Mouse (Mus musculus) gastrocnemius, postnatal 25 days (tissue): ENCODE measurements around the gene Tmem60. TPM values are rescaled to one million over a fixed set of nuclear protein-coding genes. Genes with fewer than 3 reads are reported as not detected.

Source experiments
- DNase-seq: peaks from one replicate; pipeline ENCODE4 v3.0.0; 2022
- long read RNA-seq, 2 experiments: library from polyadenylated mRNA; stranded (forward); transcript quantifications; one replicate each; pipeline ENCODE4 v2.0.0; 2021
- total RNA-seq, 2 experiments: library from RNA; stranded (reverse); gene quantifications; 1 replicate in 1 of 2; 2 replicates in 1 of 2; pipeline ENCODE4 v1.2.3; 2021

Gene Tmem60
- 10 to 100 TPM; 14.5 to 18.0 TPM for total RNA-seq
- long read RNA-seq, experiment 1, transcript Tmem60-201 (2 exons, 1,147 nt): major isoform, 42 of 45 reads
- long read RNA-seq, experiment 1, partial matches to known transcripts: 0 of 45 reads
- long read RNA-seq, experiment 1, other reads (novel, unspliced or antisense): 3 of 45 reads
- long read RNA-seq, experiment 2, transcript Tmem60-201 (2 exons, 1,147 nt): major isoform, 30 of 34 reads
- long read RNA-seq, experiment 2, partial matches to known transcripts: 0 of 34 reads
- long read RNA-seq, experiment 2, other reads (novel, unspliced or antisense): 4 of 34 reads

DNA sequence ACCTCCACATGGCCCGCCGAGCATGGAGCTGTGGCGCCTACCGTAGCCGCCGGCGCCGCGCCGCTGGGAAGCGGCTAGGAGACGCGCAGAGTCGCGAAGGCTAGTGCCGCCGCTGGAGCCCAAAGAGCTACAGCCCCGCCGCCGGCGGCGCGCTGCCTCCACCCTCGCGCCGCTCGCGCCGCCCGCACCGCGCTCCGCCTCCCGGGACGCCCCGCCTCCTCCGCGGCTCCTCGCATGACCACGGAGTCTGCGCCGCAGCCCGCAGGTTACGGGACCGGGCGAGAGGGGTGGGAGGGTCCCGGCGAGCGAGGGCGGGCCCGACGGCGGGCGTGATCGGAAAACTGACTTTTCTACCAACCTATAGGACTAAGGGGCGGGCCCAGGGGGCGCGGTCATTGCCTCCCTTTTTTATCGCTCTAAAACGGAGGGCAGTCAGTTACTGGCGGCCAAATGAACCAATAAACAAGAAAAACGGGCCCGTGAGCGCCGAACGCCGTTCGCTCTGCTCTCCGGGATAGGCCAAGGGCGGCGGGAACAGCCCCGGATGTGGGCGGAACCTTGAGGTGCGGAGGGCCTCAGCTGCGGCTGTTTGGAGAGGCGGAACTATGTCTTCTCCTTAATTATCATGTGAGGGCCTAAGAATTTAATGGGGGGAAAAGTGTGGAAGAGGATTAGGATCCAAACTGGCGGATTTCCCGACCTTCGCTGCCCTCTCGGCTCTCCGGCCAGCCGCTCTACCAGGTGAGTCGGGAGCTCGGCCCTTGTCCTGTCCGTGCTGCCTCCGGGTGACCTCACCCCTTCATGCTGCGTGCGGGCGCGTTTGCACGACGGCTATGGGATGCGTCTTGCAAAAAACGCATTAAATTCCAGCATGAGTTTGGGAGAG lies at the start of gene Tmem60, which contains the start of gene Phtf2:
TSS of gene Tmem60 (plus strand) at position 277 of the 886 bp plus-strand sequence.
TSS of gene Phtf2 (minus strand) at position 210 of the 886 bp plus-strand sequence.
- peak; percentile 100 for DNase-seq

DNA sequence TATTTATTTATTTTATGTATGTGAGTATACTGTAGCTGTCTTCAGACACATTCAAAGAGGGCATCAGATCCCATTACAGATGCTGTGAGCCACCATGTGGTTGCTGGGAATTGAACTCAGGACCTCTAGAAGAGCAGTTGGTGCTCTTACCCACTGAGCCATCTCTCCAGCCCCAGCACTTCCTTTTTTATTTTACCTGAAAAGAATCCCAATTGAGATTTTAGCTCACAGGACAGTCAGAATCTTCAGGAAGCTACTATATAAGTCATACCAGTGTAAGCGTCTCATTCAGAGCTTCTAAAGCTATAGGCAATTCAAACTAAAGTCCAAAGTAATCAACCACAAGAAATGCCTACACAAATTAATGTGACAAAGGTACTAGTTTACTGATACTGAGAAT lies 47.6 kb upstream of the Tmem60 start:
- DNase-seq: no peak

DNA sequence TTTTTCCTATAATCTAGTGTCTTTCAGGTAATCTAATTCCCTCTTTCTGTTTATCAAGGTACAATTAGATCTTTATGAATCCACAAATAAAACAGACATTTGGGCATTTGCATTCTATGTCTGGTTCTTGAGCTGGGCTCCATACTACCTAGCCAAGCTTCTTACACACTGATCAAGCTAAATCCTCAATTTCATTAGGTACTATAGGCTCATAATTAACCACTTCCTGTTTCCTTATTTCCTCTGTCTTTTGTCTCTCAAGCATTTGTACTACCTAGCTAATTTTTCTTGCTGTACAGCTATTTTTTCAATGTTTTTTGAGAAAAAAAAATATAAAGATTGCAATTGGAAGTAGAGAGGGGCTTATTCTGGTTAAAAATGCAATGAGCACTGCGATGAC lies 44.9 kb upstream of the Tmem60 start:
- DNase-seq: no peak

DNA sequence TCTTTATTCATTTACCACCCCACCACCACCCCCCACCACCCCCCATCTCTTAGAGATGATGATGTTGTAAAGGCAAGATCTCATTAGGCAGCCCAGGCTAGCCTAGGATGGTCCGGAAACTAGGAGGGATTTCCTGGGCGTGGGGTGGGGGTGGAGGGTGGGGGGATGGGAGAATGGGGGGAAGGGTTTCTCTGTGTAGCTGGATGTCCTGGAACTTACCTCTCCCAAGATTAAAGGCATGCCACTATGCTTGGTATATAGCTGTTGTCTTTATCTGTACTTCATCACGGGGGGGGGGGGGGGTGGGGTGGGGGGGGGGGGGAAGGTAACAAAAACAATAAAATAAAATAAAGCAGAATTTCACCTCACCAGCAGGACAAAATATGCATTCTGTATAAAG lies 38.6 kb upstream of the Tmem60 start:
- DNase-seq: no peak

DNA sequence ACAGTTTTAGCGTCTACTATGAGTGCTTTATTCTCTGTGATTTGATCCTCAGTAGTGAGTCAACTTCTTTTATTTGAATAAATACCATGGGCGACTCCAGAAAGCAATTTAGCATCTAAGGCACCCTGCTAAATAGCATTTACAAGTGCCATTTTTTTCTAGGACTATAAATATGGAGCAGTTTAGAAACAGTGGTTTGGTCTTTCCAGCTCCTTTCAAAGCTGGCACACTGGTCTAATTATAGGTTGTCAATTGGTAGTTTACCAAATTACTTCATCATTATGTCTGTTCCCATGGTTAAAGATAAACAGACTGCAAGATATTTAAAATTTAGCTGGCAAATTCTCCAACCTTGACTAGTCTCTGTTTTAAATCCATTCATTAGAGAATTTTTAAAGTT lies 38.2 kb upstream of the Tmem60 start:
- no peak for DNase-seq

DNA sequence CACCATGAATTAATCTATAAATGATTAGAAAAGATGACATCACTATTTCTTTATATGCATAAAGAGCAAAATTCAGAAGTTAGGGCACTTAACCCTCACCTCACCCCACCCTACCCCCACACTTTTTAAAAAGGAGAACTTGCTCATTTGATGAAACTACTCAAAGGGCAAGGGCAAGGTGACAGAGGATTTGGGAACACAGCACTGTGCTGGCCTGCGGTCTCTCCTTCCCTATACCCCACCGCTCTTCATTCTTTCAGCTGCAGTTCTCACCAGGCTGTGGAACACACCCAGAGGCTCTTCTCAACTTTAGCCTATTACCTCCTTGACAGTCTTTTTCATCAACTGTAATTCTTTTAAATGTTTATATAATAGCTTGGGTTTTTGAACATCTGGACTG lies 35.0 kb upstream of the Tmem60 start:
- DNase-seq: no peak

DNA sequence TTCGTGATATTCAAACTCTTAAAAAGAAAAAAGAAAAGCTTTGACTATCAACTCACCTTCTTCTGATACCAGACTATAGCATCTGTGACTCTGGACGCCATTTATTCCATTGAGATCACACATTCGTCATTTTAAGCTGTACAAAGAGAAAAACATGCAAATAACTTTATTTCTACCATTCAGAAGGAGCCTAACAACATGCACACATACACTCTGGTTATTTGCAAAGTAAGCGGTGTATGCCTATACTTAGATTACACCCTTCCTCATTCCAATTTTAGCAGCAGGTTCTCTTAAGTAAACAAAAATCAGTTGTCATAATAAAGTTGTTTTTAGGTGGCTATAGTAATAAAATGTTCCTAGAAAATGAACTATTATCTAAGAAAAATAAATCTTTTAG lies 26.9 kb upstream of the Tmem60 start:
- DNase-seq: no peak

DNA sequence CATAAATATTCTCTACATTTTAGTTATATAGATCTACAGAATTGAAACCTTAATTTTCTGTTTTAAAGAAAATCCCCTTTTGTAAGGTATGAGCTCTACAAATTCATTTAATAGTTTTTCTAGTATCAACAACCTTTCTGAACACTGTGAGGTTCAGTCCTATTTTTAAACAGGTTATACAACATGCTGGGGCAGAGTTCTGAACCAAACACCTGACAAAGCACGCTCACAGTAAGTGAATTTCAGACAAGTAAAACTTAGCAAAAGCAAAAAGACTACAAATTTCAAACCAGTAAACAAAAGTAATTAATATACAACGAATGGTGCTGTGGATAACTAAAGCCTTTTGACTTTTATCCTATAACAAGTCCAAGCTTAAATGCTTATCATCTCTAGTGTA lies 23.6 kb upstream of the Tmem60 start:
- DNase-seq: no peak

DNA sequence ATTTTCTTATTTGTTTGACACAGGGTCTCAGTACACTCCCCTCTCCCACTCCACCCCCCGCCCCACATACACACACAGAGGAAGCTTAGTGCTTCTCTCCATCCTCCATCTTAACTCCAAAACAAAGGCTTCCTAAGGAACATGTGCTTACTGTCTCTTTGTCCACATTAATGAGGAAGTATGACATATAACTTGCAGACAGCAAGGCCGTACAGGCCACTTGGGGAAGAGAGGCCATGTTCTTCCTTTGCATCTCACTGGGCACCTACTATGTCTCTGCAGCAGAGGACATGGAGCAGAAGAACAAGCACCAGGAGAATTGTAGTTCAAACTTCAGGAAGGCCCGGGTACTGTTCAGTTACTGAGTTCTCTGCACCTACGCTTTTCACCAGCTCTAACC lies 21.4 kb upstream of the Tmem60 start:
- DNase-seq: no peak

DNA sequence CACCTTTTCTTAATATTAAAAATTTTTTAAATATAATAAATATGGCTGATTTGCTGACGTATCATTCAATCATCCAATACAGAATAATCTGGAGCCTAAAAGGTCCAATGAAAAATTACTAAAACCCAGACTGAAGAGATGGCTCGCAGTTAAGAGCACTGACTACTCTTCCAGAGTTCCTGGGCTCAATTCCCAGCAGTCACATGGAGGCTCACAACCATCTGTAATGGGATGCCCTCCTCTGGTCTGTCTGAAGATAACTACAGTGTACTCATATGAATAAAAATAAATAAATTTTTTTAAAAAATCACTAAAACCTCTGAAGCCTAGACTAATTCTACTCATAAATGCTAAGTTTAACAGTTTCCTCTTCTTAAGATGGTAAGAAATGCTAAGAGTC lies 20.1 kb upstream of the Tmem60 start:
- no peak for DNase-seq

DNA sequence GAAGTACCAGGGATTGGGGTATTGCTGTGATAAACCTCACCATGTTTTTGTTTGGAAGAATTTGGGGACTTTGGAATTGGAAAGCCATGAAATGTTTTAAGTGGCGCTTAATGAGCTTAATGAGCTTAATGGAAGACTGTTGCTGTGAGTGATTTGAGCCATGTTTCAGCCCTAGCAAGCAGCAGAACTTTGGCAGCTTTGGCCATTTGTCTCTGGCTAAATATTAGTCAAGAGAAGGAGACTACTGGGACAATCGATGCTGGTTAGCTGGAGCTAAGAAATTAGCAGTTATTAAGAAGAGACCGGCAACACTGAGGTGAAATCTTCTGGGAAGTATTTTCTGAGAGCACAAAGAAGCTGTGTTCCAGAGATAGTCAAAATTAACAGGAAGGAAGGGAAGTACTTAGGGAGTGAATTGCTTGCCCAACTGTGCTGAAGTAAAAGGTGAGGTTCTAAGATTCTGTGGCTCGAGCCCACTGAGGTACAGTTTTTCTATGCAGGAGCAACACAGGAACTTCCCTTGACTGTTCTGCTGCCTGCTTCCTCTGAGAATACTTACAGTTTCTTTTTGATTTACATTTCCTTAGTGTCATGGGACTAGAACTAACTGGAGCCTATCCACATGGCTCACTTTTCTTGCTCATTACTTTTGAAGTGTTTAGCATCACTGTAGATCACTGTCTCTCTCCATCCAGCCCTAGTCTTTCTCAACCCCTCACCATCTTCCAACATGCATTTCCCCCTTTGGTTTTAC lies 17.6 kb upstream of the Tmem60 start:
- DNase-seq: no peak

DNA sequence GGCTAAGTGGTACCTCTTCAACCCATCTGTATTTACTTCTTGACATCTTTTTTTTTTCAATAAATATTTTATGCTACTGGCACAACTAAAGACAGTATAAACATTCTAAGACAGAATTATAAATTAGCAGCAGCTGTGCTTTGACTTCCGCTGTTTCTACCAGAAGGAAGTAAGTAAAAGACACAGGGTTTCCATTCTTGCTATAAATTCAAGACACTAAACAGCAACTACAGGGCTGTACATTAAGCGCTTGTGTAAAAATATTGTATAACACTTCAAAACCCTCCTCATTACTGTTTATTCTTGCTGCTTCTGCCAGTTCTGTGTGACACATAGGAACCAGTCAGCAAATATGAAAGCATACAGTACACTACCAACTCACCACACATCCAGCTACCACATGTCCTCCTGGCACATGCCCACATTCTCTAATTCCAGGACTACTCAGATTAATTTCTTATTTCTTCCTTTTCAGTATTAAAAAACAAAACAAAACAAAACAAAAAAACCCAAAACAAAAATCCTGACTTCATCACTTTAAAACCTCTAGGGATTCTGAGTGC lies 16.7 kb upstream of the Tmem60 start:
- DNase-seq: no peak

DNA sequence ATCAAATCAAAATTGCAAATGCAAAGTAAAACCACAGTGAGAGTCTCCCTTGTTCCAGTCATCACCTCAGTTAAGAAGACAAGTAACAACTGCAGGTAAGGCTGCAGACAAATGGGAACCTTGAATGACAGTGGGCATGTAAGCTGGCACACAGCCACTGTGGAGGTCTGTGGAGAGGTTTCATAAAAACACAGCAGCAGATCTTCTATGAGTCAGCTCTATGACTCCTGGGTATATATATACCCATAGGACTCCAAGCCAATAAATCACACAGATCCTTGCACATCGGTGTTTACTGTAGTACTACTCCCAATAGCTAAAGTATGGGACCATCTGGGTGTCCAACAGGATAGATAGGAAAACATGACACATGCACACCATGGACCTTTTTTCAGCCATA lies 8.8 kb upstream of the Tmem60 start:
- no peak for DNase-seq

DNA sequence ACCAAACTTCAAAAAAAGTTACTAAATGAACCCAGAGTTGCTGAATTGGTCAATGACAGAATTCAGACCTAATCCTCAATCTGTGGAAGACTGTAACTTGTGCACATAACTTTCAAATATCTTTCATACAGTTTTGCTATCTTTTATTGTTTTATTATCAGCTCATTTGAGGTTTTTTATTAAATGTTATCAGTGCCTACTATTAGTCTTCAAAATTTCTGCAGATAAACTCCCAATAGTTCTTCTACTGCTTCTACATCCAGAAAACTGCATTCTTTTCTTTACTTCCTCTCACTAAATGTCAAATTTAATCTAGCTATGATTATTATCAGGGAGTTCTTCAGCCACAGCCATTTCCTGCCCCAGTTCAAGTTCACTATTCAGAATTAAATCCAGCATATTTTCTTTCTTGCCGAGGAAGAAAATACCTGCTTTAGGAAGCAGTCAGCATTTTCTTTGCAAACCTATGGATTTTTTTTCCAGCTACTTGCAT lies 5.0 kb upstream of the Tmem60 start:
- no peak for DNase-seq

DNA sequence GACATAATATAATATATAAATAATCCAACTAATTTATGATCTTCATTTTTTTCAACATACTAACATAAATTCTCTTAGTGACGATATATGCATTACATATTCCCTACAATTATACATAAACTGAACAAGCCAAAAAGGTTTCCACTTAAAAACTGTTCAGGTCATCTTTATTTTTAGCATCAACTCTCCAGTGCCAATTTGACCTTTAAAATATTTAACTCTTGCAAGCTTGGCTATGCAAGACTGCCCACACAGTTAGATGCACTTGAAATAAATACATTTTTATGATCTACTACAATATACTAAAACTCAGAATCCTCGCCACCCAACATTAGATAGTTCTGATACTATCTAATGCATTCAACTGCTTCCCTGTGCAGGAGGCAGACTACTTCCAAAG lies 1.6 kb upstream of the Tmem60 start:
- no peak for DNase-seq

DNA sequence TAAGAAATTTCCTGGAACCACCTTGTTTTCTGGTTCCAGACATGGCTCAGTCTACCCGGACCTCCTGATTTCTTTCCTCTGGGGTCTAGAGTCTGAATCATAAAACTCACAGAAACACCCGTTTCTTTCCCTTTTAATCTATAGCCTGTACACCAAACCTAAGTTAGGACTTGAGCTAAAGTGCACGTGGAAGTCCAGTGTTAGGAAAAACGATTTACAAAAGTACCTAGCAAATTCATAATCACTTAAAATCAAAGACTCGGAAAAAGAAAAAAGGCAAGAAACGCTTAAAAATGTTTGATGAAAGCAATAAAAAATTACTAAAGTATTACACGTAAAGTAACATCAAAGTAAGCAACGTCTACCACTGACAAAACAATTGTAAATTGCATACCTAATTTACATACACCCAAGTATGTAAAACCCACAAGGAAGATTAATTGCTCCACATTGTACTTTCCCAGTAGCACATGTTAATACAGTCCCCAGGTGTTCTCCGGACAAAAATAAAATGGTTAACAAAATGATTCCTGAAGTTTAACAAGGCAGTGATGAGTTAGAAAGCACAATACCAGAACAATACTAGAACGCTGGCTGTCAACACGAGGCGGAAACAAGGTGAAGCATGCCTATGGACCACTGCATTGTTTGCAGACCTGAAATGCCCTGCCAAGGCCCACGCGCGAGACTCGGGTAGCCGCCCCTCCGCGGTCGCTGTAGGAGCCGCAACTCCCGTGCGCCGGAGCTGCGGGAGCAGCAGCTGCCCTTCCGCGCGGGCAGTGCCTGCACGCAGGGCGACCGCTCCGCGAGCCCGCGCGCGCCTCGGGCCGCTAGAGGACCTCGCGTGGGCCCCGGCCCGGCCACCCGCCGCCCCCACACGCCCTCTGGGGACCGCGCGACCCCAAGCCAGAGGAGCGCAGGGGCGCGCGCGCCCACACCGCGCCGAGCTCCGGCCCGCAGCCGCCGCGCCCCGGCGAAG lies 905 bp upstream of the Tmem60 start:
- DNase-seq: peak; percentile 56

DNA sequence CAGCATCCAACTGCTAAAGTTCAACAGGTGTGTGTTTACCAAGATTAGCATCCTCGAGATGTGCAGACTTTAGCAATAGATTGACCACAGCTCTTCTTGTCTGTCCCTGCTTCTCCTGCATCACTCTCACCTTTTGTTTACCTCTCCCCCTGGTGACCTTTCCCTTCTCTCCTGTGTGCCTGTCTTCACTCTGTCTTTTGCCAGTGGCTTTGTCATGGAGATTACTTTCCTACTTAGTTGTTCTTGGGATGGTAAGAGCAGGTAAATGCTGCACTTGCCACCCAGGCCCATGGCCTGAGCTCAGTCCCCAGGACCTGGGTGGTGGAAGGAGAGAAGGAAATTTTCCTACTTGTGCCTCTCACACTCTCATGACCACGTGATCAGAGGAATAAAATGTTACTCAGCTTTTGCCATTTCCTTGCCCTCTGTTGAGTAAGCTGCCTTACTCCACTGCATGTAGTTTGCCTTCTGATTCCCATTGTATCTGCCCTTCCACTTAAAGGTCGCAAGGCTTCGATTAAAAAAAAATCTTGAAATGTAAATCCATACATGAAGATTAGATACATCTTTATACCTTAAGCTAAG lies 2.1 kb downstream of the Tmem60 start:
- no peak for DNase-seq

DNA sequence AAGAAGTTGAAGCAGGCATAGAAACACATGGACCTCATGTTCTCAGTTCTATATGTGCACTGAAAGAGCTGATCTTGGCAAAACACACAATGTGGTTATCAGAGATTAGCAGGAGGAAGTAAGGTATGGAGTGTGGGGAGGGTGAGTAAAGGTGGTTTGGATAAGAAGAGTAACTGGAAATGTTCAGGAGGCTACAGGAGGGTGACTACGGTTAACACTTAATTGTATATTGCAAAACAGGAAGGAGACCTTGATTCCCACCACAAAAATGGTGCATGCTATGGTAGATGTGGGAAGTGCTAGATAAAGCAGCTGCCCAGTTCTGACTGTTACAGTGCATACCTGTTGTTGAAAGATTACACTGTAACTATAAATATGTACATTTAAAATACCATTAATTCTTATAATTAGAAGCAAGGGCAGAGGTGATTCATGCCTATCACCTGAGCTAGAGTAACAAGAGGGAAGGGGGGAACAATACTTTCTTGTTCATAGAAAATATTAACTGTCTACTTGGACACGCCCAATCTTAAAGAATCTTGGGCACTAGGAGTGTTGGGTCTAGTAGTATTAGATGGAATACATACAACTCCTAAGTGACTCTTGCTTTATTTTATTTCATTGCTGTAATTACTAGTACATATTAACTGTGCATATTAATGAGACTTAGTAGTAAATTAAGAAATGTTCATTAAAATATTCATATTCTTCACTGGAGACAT lies 15.6 kb downstream of the Tmem60 start:
- no peak for DNase-seq

DNA sequence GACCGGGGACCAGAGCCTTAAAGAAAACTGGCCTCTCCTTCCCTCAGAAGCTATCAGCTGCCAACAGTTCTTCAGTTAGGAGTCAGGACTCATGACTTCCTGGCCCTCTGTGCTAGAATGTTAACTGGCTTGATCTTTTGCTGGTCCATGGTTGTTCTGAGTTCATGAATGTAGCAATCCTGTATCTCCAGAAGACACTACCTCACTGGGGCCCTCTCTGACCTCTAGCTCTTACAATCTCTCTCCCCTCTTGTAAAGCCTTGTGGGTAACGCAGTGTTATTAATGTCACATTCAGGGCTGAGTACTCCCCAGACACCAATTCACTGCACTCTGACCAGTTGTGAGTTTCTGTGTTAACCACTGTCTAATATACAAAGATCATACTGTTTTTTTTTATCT lies 22.7 kb downstream of the Tmem60 start:
- no peak for DNase-seq

DNA sequence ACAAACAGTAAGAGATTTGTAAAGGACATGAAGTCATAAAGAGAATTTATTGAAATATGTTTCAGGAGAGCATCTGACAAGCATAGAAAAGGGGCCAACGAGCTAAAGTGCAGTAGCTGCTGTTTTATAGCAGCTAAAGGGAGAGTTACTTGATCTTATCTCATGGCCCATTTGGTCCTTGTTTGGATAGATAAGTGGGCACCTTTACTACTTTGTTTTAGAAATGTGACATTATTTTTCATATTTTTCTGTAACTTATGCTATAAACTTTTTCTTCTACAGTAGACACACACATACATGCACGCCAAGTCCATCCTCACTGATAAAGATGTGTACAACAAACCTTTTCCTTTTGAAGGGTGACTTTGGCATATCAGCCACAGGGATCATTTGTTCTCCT lies 23.4 kb downstream of the Tmem60 start:
- DNase-seq: no peak
